Comparison of ENCODE assay signal across 8 mouse cellular contexts in genomic region chr3:123235495-123235894, GRCm38 (mm10). TPM values are rescaled to one million over a fixed set of nuclear protein-coding genes. Genes with fewer than 3 reads are reported as not detected.
DNase-seq lines count a peak whose midpoint lies in the region; ATAC-seq and TF ChIP-seq lines count a peak whose summit lies in the region.

No protein-coding gene starts in this region.

- TF ChIP-seq POLR2A in bone marrow macrophage, adult 2 months (IDR thresholded peaks at IDR 0.05; ENCODE audit: borderline replicate concordance, low read depth, low read length): no peak

- no peaks in the 10 kb centered on the region for H3K27me3 ChIP-seq in heart, embryonic 12.5 days (replicated peaks)
- peaks cover 25% of the 10 kb centered on the region for H3K27me3 ChIP-seq in hindbrain, embryonic 13.5 days
- H3K27me3 ChIP-seq in midbrain, embryonic 14.5 days (ENCODE audit: control insufficient read depth, insufficient read depth, low read length): peaks cover 9% of the 10 kb centered on the region; the same call in 1 of the 2 replicates

- peaks cover 4% of the 10 kb centered on the region; the same call in 1 of the 2 replicates for H3K36me3 ChIP-seq in heart, embryonic 12.5 days
- no peaks in the 10 kb centered on the region for H3K36me3 ChIP-seq in hindbrain, embryonic 13.5 days
- no peaks in the 10 kb centered on the region for H3K36me3 ChIP-seq in midbrain, embryonic 14.5 days (ENCODE audit: control insufficient read depth, insufficient read depth, low read length)

- H3K27ac ChIP-seq in heart, embryonic 12.5 days (ENCODE audit: poor library complexity, severe bottlenecking): peak overlapping the region; percentile 70
- H3K27ac ChIP-seq in bone marrow macrophage, adult 2 months (ENCODE audit: insufficient read depth, low read depth, low read length): no peak overlapping the region
- H3K27ac ChIP-seq in hindbrain, embryonic 13.5 days: no peak overlapping the region
- no peak overlapping the region for H3K27ac ChIP-seq in midbrain, embryonic 14.5 days (replicated peaks; ENCODE audit: low read depth, low read length)

- TF ChIP-seq CTCF in bone marrow macrophage, adult 2 months (IDR thresholded peaks at IDR 0.05; ENCODE audit: low read depth, low read length): no peak

- peak overlapping the region; percentile 75 for H3K4me3 ChIP-seq in heart, embryonic 12.5 days
- peak overlapping the region; percentile 52 for H3K4me3 ChIP-seq in bone marrow macrophage, adult 2 months (ENCODE audit: insufficient read depth, low read length)
- H3K4me3 ChIP-seq in hindbrain, embryonic 13.5 days: peak overlapping the region; percentile 47
- peak overlapping the region; percentile 45 for H3K4me3 ChIP-seq in midbrain, embryonic 14.5 days (replicated peaks; ENCODE audit: low read depth, low read length)

- H3K9me3 ChIP-seq in heart, embryonic 12.5 days (replicated peaks): 0 out of 2 replicates have a peak, but pooled peaks cover 2% of the 10 kb centered on the region
- no peaks in the 10 kb centered on the region for H3K9me3 ChIP-seq in hindbrain, embryonic 13.5 days
- no peaks in the 10 kb centered on the region for H3K9me3 ChIP-seq in midbrain, embryonic 14.5 days (ENCODE audit: control insufficient read depth, low read length)

- no peak for DNase-seq in heart, adult 8-10 months (ENCODE audit: low spot score)
- DNase-seq in midbrain, embryonic 14.5 days: no peak
- no peak for DNase-seq in yolk sac, embryonic 10.5 days (ENCODE audit: low spot score)
- no peak for DNase-seq in urinary bladder, postnatal 4 days (ENCODE audit: low spot score in 2 of 2)
- DNase-seq in right cerebral cortex, adult 18-20 months: no peak

- H3K9ac ChIP-seq in heart, embryonic 12.5 days: peak overlapping the region; percentile 82
- H3K9ac ChIP-seq in hindbrain, embryonic 13.5 days: peak overlapping the region; percentile 70
- peak overlapping the region; percentile 45; the same call in 1 of the 2 replicates for H3K9ac ChIP-seq in midbrain, embryonic 14.5 days (replicated peaks; ENCODE audit: low read length)

- peak overlapping the region; percentile 89 for H3K4me2 ChIP-seq in heart, embryonic 12.5 days
- peak overlapping the region; percentile 86 for H3K4me2 ChIP-seq in hindbrain, embryonic 13.5 days
- H3K4me2 ChIP-seq in midbrain, embryonic 14.5 days (ENCODE audit: low read length): peak overlapping the region; percentile 89

- 19% methylated on average over 7 of the region's 7 CpGs for WGBS in heart, embryonic 12.5 days
- 26% methylated on average over 7 of the region's 7 CpGs for WGBS in hindbrain, embryonic 13.5 days
- 14% methylated on average over 7 of the region's 7 CpGs for WGBS in midbrain, embryonic 14.5 days

- H3K4me1 ChIP-seq in heart, embryonic 12.5 days (replicated peaks): peaks cover 27% of the 10 kb centered on the region
- no peaks in the 10 kb centered on the region for H3K4me1 ChIP-seq in bone marrow macrophage, adult 2 months (ENCODE audit: control insufficient read depth, insufficient read depth, low read length)
- H3K4me1 ChIP-seq in hindbrain, embryonic 13.5 days (replicated peaks): peaks cover 17% of the 10 kb centered on the region
- H3K4me1 ChIP-seq in midbrain, embryonic 14.5 days (ENCODE audit: control insufficient read depth, insufficient read depth, low read length): peaks cover 11% of the 10 kb centered on the region; the same call in 1 of the 2 replicates

- ATAC-seq in heart, embryonic 12.5 days (ENCODE audit: insufficient number of reproducible peaks, low FRiP score): no peak
- peak; percentile 37; the same call in 1 of the 2 replicates for ATAC-seq in hindbrain, embryonic 13.5 days (ENCODE audit: low FRiP score)
- no peak for ATAC-seq in midbrain, embryonic 14.5 days (ENCODE audit: low FRiP score, low TSS enrichment)

RNA-seq across cellular contexts. Expression of gene Synpo2, which starts 0.5 kb away (rescaled TPM):
- 23.7 and 26.8 TPM in 2 replicates for polyA plus RNA-seq in heart, embryonic 12.5 days (2016; fragmentation: Nextera tagmentation; extraction: Ambion mirVana)
- 100 to 1,000 TPM in 2 of 4 experiments, 10 to 100 TPM in 2; 91.9 to 102 (median 100) TPM for total RNA-seq in heart, adult 8-10 months (2022)
- 0.29 and 0.48 TPM in 2 replicates for polyA plus RNA-seq in bone marrow macrophage, adult 2 months (2012; ENCODE audit: insufficient read depth, insufficient read length, missing spikeins)
- 1.3 and 1.4 TPM in 2 replicates for polyA plus RNA-seq in hindbrain, embryonic 13.5 days (2015; fragmentation: Nextera tagmentation; extraction: Ambion mirVana)
- polyA plus RNA-seq in midbrain, embryonic 14.5 days (2014; fragmentation: Nextera tagmentation; extraction: Ambion mirVana): 0.28 and 1.1 TPM in 2 replicates

RNA-seq across cellular contexts. Expression of gene Sec24d, which starts 31.8 kb away (rescaled TPM):
- 77.5 and 79.4 TPM in 2 replicates for polyA plus RNA-seq in heart, embryonic 12.5 days (2016; fragmentation: Nextera tagmentation; extraction: Ambion mirVana)
- total RNA-seq in heart, adult 8-10 months (2022): 10 to 100 TPM; 31.1 to 37.7 (median 35.0) TPM
- polyA plus RNA-seq in bone marrow macrophage, adult 2 months (2012; ENCODE audit: insufficient read depth, insufficient read length, missing spikeins): 33.2 and 35.8 TPM in 2 replicates
- polyA plus RNA-seq in hindbrain, embryonic 13.5 days (2015; fragmentation: Nextera tagmentation; extraction: Ambion mirVana): 14.3 and 14.5 TPM in 2 replicates
- 7.2 and 12.0 TPM in 2 replicates for polyA plus RNA-seq in midbrain, embryonic 14.5 days (2014; fragmentation: Nextera tagmentation; extraction: Ambion mirVana)

Comparison
In these comparisons a context has a peak if more than half of its experiments do, and no peak if none do; other contexts are left out.
1. RNA of gene Synpo2, which starts 0.5 kb away (polyA plus RNA-seq): 23.7 to 26.8 TPM in heart, embryonic 12.5 days; 1.3 to 1.4 TPM in hindbrain, embryonic 13.5 days, 0.28 to 1.1 TPM in midbrain, embryonic 14.5 days and 0.29 to 0.48 TPM in bone marrow macrophage, adult 2 months; every median in the first group is over 10 times any median in the second.
2. Peak in every context shown above with its lines, with median percentiles within 50 percentile points of each other: H3K4me2 ChIP-seq, H3K4me3 ChIP-seq and H3K9ac ChIP-seq.